Mouse (Mus musculus) frontal cortex, postnatal 10 days (tissue): ENCODE data around the gene Tmem251.

ENCODE experiments used
- DNase-seq, 2 experiments: peaks; one replicate each; pipeline ENCODE4 v3.0.0; 2022; ENCODE audit warnings: low spot score in 2 of 2, mixed read lengths in 1 of 2

The Tmem251 gene

GRCm38 (mm10) chr12:102710851-102711375 lies 32.6 kb upstream of the Tmem251 start:
- no peak for DNase-seq

- no peak for DNase-seq
Observed at GRCm38 (mm10) chr12:102713153-102713865, 30.3 kb upstream of the Tmem251 start.

DNA sequence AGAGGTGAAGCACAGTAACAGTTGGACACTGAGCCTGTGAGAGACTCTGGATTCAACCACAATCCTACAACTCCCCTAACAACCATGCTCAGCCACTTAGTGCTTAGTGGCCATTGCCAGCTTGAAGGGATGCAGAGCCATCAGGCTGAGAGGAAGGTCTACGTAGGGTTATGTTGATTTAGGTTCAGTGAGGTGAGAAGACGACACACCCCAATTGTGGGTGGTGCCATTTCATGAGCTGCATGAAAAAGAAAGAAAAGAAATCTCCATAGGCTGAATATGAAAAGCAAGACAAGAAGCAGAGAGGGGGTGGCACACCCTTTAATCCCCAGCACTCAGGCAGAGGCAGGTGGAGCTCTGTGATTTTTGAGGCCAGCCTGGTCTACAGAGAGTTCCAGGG lies 29.4 kb upstream of the Tmem251 start:
- DNase-seq = no peak

DNA sequence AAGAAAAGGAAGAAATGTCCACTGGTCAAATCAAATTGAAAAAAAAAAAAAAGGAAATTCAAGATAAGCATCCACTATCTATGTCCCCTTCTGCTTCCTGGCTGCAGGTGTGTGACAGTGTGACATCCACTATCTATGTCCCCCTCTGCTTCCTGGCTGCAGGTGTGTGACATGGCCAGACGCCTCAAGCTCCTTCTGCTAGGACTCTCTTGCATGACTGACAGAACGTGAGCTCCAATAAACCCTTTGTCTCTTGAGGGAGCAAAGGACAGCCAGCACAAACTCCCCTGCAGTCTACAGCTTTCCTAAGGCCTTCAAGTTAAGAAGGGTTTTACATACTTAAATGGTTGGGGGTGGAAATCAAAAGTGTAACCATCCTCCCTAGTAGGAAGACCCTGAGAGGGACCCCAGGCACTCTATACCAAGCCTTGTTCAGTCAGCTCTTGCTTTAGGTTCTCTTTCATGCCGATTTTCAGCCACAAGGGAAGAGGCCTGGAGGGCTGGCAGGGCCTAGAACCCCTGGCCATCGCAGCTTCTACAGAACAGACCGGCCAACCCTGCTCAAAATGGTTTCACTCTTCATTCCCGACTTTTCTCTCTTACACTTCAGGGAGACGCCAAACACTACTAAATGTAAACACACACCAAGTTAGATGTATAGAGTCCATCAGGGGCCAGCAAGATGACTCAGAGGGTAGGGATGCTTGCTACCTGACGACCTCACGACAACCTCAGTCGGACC lies 28.7 kb upstream of the Tmem251 start:
- DNase-seq = no peak

GRCm38 (mm10) chr12:102719552-102720315 lies 23.8 kb upstream of the Tmem251 start:
- DNase-seq = no peak

DNA sequence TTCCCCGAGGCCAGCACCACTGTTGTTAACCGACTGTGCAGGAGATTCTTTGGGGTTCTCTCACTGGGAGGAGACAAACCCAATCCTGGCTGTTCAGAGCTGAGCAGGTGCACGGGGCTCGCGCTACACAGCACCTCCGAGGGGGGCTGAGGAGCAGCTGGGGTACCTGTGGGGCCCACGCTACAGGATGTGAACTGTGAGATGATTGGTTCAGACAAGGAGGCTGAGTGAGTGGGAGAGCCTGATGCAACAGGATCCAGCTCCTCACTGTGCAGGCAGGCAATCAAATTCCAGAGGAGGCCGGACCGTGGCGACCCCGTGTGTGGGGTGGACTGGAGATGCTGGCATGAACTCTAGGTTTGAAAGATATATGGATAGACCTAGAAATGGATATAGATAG lies 21.1 kb upstream of the Tmem251 start:
- DNase-seq = no peak

DNA sequence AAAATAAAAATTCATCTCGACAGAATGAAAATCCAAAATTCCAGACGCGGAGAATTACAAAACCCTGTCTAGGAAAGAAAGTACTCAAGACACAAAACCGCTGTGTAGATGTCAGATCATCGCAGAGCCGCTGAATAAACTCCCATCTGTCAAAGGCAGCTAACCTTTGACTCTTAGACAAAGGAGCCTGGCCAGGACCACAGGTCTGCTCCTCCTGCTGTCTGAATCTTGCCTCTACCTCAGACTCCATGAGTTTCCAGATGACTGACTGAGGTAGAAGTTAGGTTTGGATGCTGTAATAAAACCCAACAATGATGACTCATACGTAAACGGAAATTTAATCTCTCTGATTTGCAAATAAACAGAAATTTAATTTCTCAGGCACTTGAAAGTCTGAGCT lies 20.6 kb upstream of the Tmem251 start:
- no peak for DNase-seq

- DNase-seq = no peak
Observed at GRCm38 (mm10) chr12:102723861-102724260, 19.7 kb upstream of the Tmem251 start.

- DNase-seq = no peak
Observed at GRCm38 (mm10) chr12:102725146-102725545, 18.4 kb upstream of the Tmem251 start.

GRCm38 (mm10) chr12:102725761-102726175 lies 17.8 kb upstream of the Tmem251 start:
- DNase-seq = no peak

DNA sequence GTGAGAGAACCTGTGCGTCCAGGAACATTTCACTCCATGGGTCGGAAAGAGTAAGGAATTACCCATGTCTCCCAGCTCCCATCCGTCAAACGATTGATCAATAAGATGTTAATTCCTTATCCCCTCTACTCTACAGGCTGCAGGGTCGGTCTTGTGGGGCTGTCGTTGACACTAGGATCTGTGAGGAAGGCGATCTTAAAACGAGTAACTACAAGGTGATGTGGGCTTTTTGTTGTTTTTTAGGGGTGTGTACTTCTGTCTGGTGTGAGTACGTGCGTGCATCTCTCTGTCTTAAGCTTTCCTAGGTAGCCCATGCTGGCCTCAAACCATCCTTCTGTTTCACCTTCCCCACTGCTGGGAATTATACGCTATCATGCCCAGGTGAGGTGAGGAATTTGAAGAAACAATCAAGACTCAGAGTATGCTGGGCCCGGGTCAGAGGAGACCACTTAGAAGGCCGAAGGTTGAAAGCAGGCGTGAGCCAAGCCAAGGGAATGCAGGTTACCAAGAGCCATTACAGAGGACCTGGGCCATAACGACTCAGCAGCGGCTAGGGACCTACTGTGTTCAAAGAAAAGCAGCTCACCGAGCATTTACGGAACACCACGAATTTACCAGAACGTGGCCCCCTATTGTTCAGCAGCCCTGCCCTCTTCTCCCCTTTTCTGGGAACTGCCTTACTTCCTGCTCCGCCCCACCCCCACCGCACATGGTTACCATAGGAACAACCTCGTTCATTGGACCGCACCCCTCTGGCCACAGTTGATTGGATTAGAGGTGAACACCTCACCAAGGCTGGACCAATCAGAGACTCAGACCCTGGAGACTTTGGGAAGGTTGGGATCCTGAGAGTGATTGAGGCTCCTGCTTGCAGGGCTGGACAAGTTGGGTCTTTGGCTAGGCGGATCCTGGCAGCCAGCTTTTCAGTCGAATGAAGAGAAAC lies 13.4 kb upstream of the Tmem251 start:
- DNase-seq = peak; percentile 81 to 86

DNA sequence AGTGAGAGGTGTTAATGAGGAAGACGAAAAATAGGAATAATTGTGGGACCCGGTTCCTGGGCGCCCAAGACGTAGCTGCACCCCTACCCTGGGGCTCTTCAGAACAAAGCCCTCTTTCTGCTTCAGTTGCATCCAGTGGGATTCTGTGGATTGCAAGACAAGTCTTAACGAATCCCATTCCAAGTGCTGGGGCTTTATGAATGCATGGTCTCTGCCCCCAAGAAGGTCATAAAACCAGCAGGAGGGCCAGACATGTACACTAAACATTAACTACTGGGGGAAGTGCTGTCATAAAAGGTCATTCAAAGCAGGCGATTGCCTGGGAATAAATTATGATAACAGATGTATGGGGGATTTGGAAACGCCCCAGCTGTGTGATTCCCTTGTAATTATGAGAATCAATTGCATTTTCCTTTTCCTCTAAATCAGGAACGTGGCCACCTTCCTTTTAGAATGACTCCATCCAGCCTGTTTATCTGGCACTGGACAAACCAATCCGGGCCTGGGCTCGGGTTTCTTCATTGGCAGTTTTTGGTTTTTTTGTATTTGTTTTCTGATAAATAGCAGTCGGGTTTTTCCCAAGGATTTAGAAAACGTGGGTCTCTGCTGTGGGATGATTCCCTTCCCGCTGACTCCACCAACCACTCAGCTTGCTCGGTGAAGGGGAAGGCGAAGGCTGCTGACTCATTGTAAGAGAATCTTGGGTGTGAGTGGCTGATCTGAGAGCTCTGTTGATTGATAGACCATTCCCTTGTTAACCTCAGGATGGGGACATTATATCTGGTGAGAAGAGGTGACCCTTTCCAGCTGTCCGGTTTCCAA lies 12.6 kb upstream of the Tmem251 start:
- no peak for DNase-seq

DNA sequence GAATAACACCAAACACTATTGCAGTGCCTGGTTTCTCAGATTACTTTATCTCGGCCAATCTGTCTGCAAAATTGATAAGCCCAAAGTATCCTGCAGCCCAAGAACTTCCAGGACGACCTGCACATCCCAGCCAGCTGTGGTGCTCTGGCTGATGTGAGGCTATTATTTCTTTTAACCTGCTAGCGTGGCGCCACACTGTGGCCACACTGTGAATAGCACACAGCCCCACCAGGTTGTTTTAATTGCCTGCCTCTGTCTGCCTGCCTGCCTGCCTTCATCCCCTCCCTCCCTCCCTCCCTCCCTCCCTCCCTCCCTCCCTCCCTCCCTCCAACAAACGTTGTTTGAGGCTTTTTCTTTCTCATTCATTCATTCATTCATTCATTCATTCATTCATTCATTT lies 10.2 kb upstream of the Tmem251 start:
- peak in 1 of 2 experiments; percentile 53 for DNase-seq

GRCm38 (mm10) chr12:102739096-102739495 lies 4.5 kb upstream of the Tmem251 start:
- no peak for DNase-seq

GRCm38 (mm10) chr12:102740285-102740684 lies 3.3 kb upstream of the Tmem251 start:
- DNase-seq = no peak

DNA sequence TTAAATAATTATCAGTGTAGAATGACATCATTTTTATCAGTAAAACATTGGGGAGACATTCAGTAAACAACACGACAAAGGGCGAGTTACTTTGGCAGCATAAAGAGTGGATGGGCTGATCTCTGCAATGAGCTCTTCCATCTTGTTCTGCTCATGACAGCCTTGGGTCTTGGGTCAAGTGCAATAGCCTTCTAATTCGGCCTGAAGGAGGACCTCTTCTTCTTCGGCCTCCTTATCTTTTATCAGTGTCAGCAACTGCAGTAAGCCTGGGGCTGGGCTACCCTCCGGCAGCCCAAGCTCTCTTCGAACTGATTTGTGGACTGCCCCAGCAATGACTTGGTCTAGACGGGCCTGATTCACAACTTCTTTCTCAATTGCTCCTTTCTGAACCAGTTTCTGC lies 1.5 kb upstream of the Tmem251 start:
- DNase-seq = no peak

GRCm38 (mm10) chr12:102743036-102743588 lies 450 bp upstream of the Tmem251 start:
- no peak for DNase-seq

- DNase-seq = no peak
Observed at GRCm38 (mm10) chr12:102744839-102745238, 1.3 kb downstream of the Tmem251 start.

GRCm38 (mm10) chr12:102748256-102748655 lies 4.7 kb downstream of the Tmem251 start:
- no peak for DNase-seq

DNA sequence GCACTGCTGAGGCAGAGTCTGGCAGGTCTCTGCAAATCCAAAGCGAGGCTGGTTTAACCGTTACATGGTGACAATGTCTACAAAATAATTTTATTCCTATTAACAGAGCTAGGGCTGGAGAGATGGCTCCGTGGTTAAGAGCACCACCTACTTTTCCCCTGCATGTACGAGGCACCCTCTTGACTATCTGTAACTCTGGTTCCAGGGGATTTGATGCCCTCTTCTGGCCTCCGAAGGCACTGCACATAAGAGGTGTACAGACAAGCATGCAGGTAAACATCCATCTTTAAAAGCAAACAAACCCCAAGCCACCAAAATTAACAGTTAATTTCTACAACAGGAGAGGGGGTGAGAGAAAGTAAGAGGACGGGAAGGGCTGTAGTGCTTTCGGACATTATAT lies 12.7 kb downstream of the Tmem251 start:
- DNase-seq = no peak
